ENCODE assay signal across 8 mouse cellular contexts in the genomic region with DNA sequence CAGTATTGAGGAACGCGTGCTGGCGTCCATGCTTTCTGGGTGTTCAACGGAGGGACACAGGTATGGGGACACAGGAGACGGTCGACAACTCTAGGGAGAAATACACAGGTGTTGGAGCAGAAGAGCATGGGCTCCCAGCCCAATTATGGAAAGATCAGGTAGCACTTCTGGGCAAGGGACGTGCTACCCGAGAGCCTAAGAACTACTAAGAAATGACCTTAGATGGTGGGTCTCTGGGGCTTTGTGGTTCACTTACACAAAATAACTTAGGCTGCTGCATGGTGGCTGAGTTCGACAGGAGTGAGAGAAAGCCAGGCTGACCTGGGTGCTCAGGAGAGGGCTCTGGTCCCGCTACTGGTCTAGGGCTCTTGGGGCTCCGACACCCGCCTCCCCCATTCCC. TPM values are rescaled to one million over a fixed set of nuclear protein-coding genes. Genes with fewer than 3 reads are reported as not detected.
A peak's percentile ranks its signal among the peaks of the same experiment; 100 is the strongest.
DNase-seq lines count a peak whose midpoint lies in the region; ATAC-seq and TF ChIP-seq lines count a peak whose summit lies in the region.

No protein-coding gene starts in this region.

- H3K36me3 ChIP-seq in kidney, embryonic 16.5 days (ENCODE audit: insufficient read depth, low read length): no peaks in the 10 kb centered on the region
- H3K36me3 ChIP-seq in embryonic facial prominence, embryonic 12.5 days: no peaks in the 10 kb centered on the region
- H3K36me3 ChIP-seq in hindbrain, postnatal 0 days (ENCODE audit: insufficient read depth, low read length): no peaks in the 10 kb centered on the region
- no peaks in the 10 kb centered on the region for H3K36me3 ChIP-seq in midbrain, embryonic 14.5 days (ENCODE audit: control insufficient read depth, insufficient read depth, low read length)

- no peak overlapping the region for H3K9ac ChIP-seq in kidney, embryonic 16.5 days (replicated peaks; ENCODE audit: low read length)
- no peak overlapping the region for H3K9ac ChIP-seq in embryonic facial prominence, embryonic 12.5 days
- no peak overlapping the region for H3K9ac ChIP-seq in hindbrain, postnatal 0 days (replicated peaks; ENCODE audit: low read length)
- no peak overlapping the region for H3K9ac ChIP-seq in midbrain, embryonic 14.5 days (replicated peaks; ENCODE audit: low read length)

- no peaks in the 10 kb centered on the region for H3K9me3 ChIP-seq in kidney, embryonic 16.5 days (ENCODE audit: low read length)
- H3K9me3 ChIP-seq in embryonic facial prominence, embryonic 12.5 days: no peaks in the 10 kb centered on the region
- H3K9me3 ChIP-seq in hindbrain, postnatal 0 days (ENCODE audit: low read length): no peaks in the 10 kb centered on the region
- H3K9me3 ChIP-seq in midbrain, embryonic 14.5 days (ENCODE audit: control insufficient read depth, low read length): no peaks in the 10 kb centered on the region

- H3K27ac ChIP-seq in kidney, embryonic 16.5 days (ENCODE audit: low read length): no peak overlapping the region
- no peak overlapping the region for H3K27ac ChIP-seq in embryonic facial prominence, embryonic 12.5 days
- H3K27ac ChIP-seq in hindbrain, postnatal 0 days: no peak overlapping the region
- no peak overlapping the region for H3K27ac ChIP-seq in midbrain, embryonic 14.5 days (replicated peaks; ENCODE audit: low read depth, low read length)

- no peak for ATAC-seq in kidney, embryonic 16.5 days (ENCODE audit: low FRiP score, low TSS enrichment)
- no peak for ATAC-seq in embryonic facial prominence, embryonic 12.5 days (ENCODE audit: insufficient number of reproducible peaks, insufficient read depth, low FRiP score, low TSS enrichment)
- no peak for ATAC-seq in hindbrain, postnatal 0 days
- ATAC-seq in midbrain, embryonic 14.5 days (ENCODE audit: low FRiP score, low TSS enrichment): no peak

- peaks cover 15% of the 10 kb centered on the region; the same call in 1 of the 2 replicates for H3K27me3 ChIP-seq in kidney, embryonic 16.5 days (ENCODE audit: insufficient read depth, low read length)
- peaks cover 38% of the 10 kb centered on the region for H3K27me3 ChIP-seq in embryonic facial prominence, embryonic 12.5 days
- peaks cover 5% of the 10 kb centered on the region; the same call in 1 of the 2 replicates for H3K27me3 ChIP-seq in hindbrain, postnatal 0 days (ENCODE audit: insufficient read depth, low read length)
- peaks cover 23% of the 10 kb centered on the region for H3K27me3 ChIP-seq in midbrain, embryonic 14.5 days (ENCODE audit: control insufficient read depth, insufficient read depth, low read length)

- no peak for DNase-seq in kidney, adult 18-20 months
- no peak for DNase-seq in hindbrain, postnatal 0 days (ENCODE audit: low spot score)
- no peak for DNase-seq in midbrain, embryonic 14.5 days
- no peak for DNase-seq in cerebellum, postnatal 4 days (ENCODE audit: low spot score in 2 of 2)
- no peak for DNase-seq in layer of hippocampus, adult 18-20 months (ENCODE audit: low spot score in 2 of 2)
- DNase-seq in testis, postnatal 14 days (ENCODE audit: low spot score): no peak

- peak overlapping the region; percentile 79 for H3K4me2 ChIP-seq in kidney, embryonic 16.5 days (replicated peaks; ENCODE audit: low read depth, low read length)
- H3K4me2 ChIP-seq in embryonic facial prominence, embryonic 12.5 days (replicated peaks): peak overlapping the region; percentile 95
- H3K4me2 ChIP-seq in hindbrain, postnatal 0 days (ENCODE audit: low read depth, low read length): peak overlapping the region; percentile 98
- H3K4me2 ChIP-seq in midbrain, embryonic 14.5 days (ENCODE audit: low read length): peak overlapping the region; percentile 88

- H3K4me1 ChIP-seq in kidney, embryonic 16.5 days (ENCODE audit: insufficient read depth, low read length): peaks cover 6% of the 10 kb centered on the region; the same call in 1 of the 2 replicates
- H3K4me1 ChIP-seq in embryonic facial prominence, embryonic 12.5 days: peaks cover 9% of the 10 kb centered on the region; the same call in 1 of the 2 replicates
- no peaks in the 10 kb centered on the region for H3K4me1 ChIP-seq in hindbrain, postnatal 0 days (ENCODE audit: insufficient read depth, low read length)
- 0 out of 2 replicates have a peak, but pooled peaks cover 6% of the 10 kb centered on the region for H3K4me1 ChIP-seq in midbrain, embryonic 14.5 days (ENCODE audit: control insufficient read depth, insufficient read depth, low read length)

- peak overlapping the region; percentile 68 for H3K4me3 ChIP-seq in kidney, embryonic 16.5 days (ENCODE audit: low read length)
- peak overlapping the region; percentile 60 for H3K4me3 ChIP-seq in embryonic facial prominence, embryonic 12.5 days
- peak overlapping the region; percentile 52 for H3K4me3 ChIP-seq in hindbrain, postnatal 0 days (ENCODE audit: low read length)
- H3K4me3 ChIP-seq in midbrain, embryonic 14.5 days (replicated peaks; ENCODE audit: low read depth, low read length): 0 out of 2 replicates have a peak overlapping the region, but pooled peaks have one; percentile 46

- no peak for TF ChIP-seq CTCF in hindbrain, postnatal 0 days (IDR thresholded peaks at IDR 0.05; ENCODE audit: low read depth)

- 25% methylated on average over 12 of the region's 12 CpGs for WGBS in kidney, embryonic 16.5 days
- 27% methylated on average over 12 of the region's 12 CpGs for WGBS in embryonic facial prominence, embryonic 12.5 days
- WGBS in hindbrain, postnatal 0 days: 37% methylated on average over 12 of the region's 12 CpGs
- 23% methylated on average over 12 of the region's 12 CpGs for WGBS in midbrain, embryonic 14.5 days

RNA-seq across cellular contexts. Expression of a gene that starts 0.6 kb away (rescaled TPM):
- polyA plus RNA-seq in kidney, embryonic 16.5 days (2015; fragmentation: Nextera tagmentation; extraction: Ambion mirVana): 1.3 and 1.4 TPM in 2 replicates
- 0.50 and 0.87 TPM in 2 replicates for polyA plus RNA-seq in embryonic facial prominence, embryonic 12.5 days (2016; fragmentation: Nextera tagmentation; extraction: Ambion mirVana)
- 0.47 and 1.3 TPM in 2 replicates for total RNA-seq in hindbrain, postnatal 0 days (2014; rRNA removed)
- polyA plus RNA-seq in hindbrain, postnatal 0 days (2015; fragmentation: Nextera tagmentation; extraction: Ambion mirVana): 0.61 and 0.79 TPM in 2 replicates
- 0.09 and 0.62 TPM in 2 replicates for polyA plus RNA-seq in midbrain, embryonic 14.5 days (2014; fragmentation: Nextera tagmentation; extraction: Ambion mirVana)
- 1 to 10 TPM; 1.1 to 1.2 TPM for total RNA-seq in layer of hippocampus, adult 18-20 months (2021)
